Mouse (Mus musculus) liver, embryonic 14.5 days (tissue): ENCODE measurements around the gene Hacl1. TPM values are rescaled to one million over a fixed set of nuclear protein-coding genes. Genes with fewer than 3 reads are reported as not detected.

Source experiments
- ATAC-seq: fragments of 200-750 bp; cut with Nextera tagmentation; 2 replicates; pipeline ENCODE4 v1.8.0; 2017; ENCODE audit warnings: moderate number of reproducible peaks, mild to moderate bottlenecking, moderate library complexity; ENCODE audit not compliant: insufficient read depth
- DNase-seq, 3 experiments: peaks; one replicate each; pipeline ENCODE4 v3.0.0-alpha.2; 2012 to 2013; ENCODE audit warnings: low read depth in 3 of 3, low spot score in 3 of 3
- H3K27ac ChIP-seq: fragments of 300-500 bp; sonication (generic); 2 replicates; pipeline ENCODE4 v1.5.1; 2014; ENCODE audit warnings: moderate library complexity, mild to moderate bottlenecking, control low read depth, inconsistent platforms
- H3K27me3 ChIP-seq: fragments of 300-500 bp; sonication (generic); 2 replicates; pipeline ENCODE4 v1.6.1; 2014; ENCODE audit warnings: mild to moderate bottlenecking, low read length, moderate library complexity; ENCODE audit not compliant: control insufficient read depth, insufficient read depth
- H3K36me3 ChIP-seq: fragments of 300-500 bp; sonication (generic); replicated peaks from 2 replicates; pipeline ENCODE4 v1.6.1; 2014; ENCODE audit warnings: low read depth; ENCODE audit not compliant: control insufficient read depth, insufficient read depth
- H3K4me1 ChIP-seq, 2 experiments: fragments of 200-500 bp in 1 of 2; fragments of 300-500 bp in 1 of 2; sonication (generic) in 1 of 2; replicated peaks; 2 replicates each; pipeline ENCODE4 v1.6.1; 2012 to 2014; ENCODE audit warnings: antibody characterized with exemption in 1 of 2, inconsistent platforms in 1 of 2, low read length in 1 of 2; ENCODE audit not compliant: control insufficient read depth in 2 of 2, insufficient read depth in 2 of 2
- H3K4me2 ChIP-seq: fragments of 300-500 bp; sonication (generic); 2 replicates; pipeline ENCODE4 v1.6.1; 2014; ENCODE audit warnings: low read depth, mild to moderate bottlenecking, control low read depth, moderate library complexity
- H3K4me3 ChIP-seq, 2 experiments: fragments of 200-500 bp in 1 of 2; fragments of 300-500 bp in 1 of 2; sonication (generic) in 1 of 2; 2 replicates each; pipeline ENCODE4 v1.5.1; 2012 to 2014; ENCODE audit warnings: low read depth in 2 of 2, low read length in 2 of 2, mild to moderate bottlenecking in 2 of 2, control low read depth in 1 of 2, inconsistent platforms in 1 of 2, moderate library complexity in 1 of 2; ENCODE audit not compliant: insufficient read depth in 1 of 2
- H3K9ac ChIP-seq: fragments of 300-500 bp; sonication (generic); replicated peaks from 2 replicates; pipeline ENCODE4 v1.6.1; 2014; ENCODE audit warnings: mild to moderate bottlenecking, control low read depth, moderate library complexity
- H3K9me3 ChIP-seq: fragments of 300-500 bp; sonication (generic); 2 replicates; pipeline ENCODE4 v1.6.1; 2016; ENCODE audit warnings: low read length, mixed read lengths; ENCODE audit not compliant: control insufficient read depth
- CTCF ChIP-seq: IDR thresholded peaks from 2 replicates; pipeline ENCODE4 v1.5.1; 2016; ENCODE audit warnings: antibody characterized with exemption, low read depth, control low read depth
- EP300 ChIP-seq: IDR thresholded peaks from 2 replicates; pipeline ENCODE4 v1.6.1; 2016; ENCODE audit warnings: antibody characterized with exemption, low read depth
- WGBS: fragments of 180-500 bp; shearing (Covaris S2); extraction: QIAGEN DNeasy Blood & Tissue Kit; methylation state at CpG from one replicate; pipeline ENCODE4 v1.1.7; 2014; ENCODE audit not compliant: insufficient replicate concordance; 5-methylcytosine and 5-hydroxymethylcytosine counted together
- polyA plus RNA-seq, 2 experiments: library from polyadenylated mRNA; depleted of rRNA in 1 of 2; stranded (reverse) in 1 of 2; unstranded in 1 of 2; fragments of >200 nt; fragmentation: Nextera tagmentation in 1 of 2; extraction: Ambion mirVana in 1 of 2; gene quantifications; 2 replicates each; pipeline versions ENCODE4 v1.2.1 to v1.2.3; 2012 to 2014

The Hacl1 gene
- polyA plus RNA-seq, 2 experiments = 7.4 to 13.3 TPM

GRCm38 (mm10) chr14:31681931-31682555 is 41.0 kb upstream of the Hacl1 start:
- Histone ChIP-seq H3K27ac (no peak overlapping the region), H3K27me3 (no peaks in the 10 kb centered on the region), H3K4me2 (no peak overlapping the region), H3K9ac (no peak overlapping the region), H3K4me1 (peaks cover 0 to 14% of the 10 kb centered on the region in 2 experiments; a peak in 2 of 4 replicates), H3K9me3 (no peaks in the 10 kb centered on the region), H3K4me3 (no peak overlapping the region), H3K36me3 (no peaks in the 10 kb centered on the region)
- TF ChIP-seq CTCF (no peak), EP300 (no peak)
- DNase-seq (no peak), ATAC-seq (no peak)
- WGBS = 55% methylated on average over 5 of the region's 5 CpGs

- no peak for TF ChIP-seq EP300
- TF ChIP-seq CTCF = no peak
- WGBS = 72% methylated on average over 9 of the region's 9 CpGs
- DNase-seq = no peak
- ATAC-seq = no peak
- H3K9ac ChIP-seq = no peak overlapping the region
- H3K27ac ChIP-seq = no peak overlapping the region
- no peak overlapping the region for H3K4me3 ChIP-seq
- H3K4me1 ChIP-seq = peaks cover 0 to 14% of the 10 kb centered on the region in 2 experiments; a peak in 2 of 4 replicates
- no peaks in the 10 kb centered on the region for H3K36me3 ChIP-seq
- no peaks in the 10 kb centered on the region for H3K9me3 ChIP-seq
- H3K27me3 ChIP-seq = no peaks in the 10 kb centered on the region
- no peak overlapping the region for H3K4me2 ChIP-seq
These were observed 40.2 kb upstream of the Hacl1 start for GRCm38 (mm10) chr14:31681291-31681690.

GRCm38 (mm10) chr14:31680656-31681055 is 39.6 kb upstream of the Hacl1 start:
- no peak for DNase-seq
- H3K27ac ChIP-seq = no peak overlapping the region
- peaks cover 0 to 14% of the 10 kb centered on the region in 2 experiments; a peak in 2 of 4 replicates for H3K4me1 ChIP-seq
- ATAC-seq = no peak
- 59% methylated on average over 3 of the region's 3 CpGs for WGBS
- no peaks in the 10 kb centered on the region for H3K9me3 ChIP-seq
- H3K4me3 ChIP-seq = no peak overlapping the region
- no peak overlapping the region for H3K9ac ChIP-seq
- H3K4me2 ChIP-seq = no peak overlapping the region
- no peaks in the 10 kb centered on the region for H3K36me3 ChIP-seq
- TF ChIP-seq CTCF = no peak
- no peak for TF ChIP-seq EP300
- no peaks in the 10 kb centered on the region for H3K27me3 ChIP-seq

GRCm38 (mm10) chr14:31671635-31672320 is 30.7 kb upstream of the Hacl1 start:
- Histone ChIP-seq H3K36me3 (no peaks in the 10 kb centered on the region), H3K4me3 (no peak overlapping the region), H3K27ac (no peak overlapping the region), H3K9ac (no peak overlapping the region), H3K4me2 (no peak overlapping the region), H3K9me3 (no peaks in the 10 kb centered on the region), H3K4me1 (peaks cover 0 to 11% of the 10 kb centered on the region in 2 experiments; a peak in 2 of 4 replicates), H3K27me3 (no peaks in the 10 kb centered on the region)
- 47% methylated on average over 10 of the region's 10 CpGs for WGBS
- TF ChIP-seq CTCF (no peak), EP300 (no peak)
- DNase-seq (no peak), ATAC-seq (no peak)
